Mouse (Mus musculus) heart, adult 9 months (tissue): Measurements from ENCODE around the gene Rassf8.

ENCODE experiments used
- DNase-seq, 2 experiments: peaks; one replicate each; pipeline ENCODE4 v3.0.0; 2022; ENCODE audit warnings: low spot score in 2 of 2

Rassf8 gene

GRCm38 (mm10) chr6:145776241-145776640, 29.7 kb downstream of the Rassf8 start:
- DNase-seq, result no peak

- DNase-seq, result no peak
Observed at GRCm38 (mm10) chr6:145779383-145779782, 32.8 kb downstream of the Rassf8 start.

GRCm38 (mm10) chr6:145780180-145780802, 33.7 kb downstream of the Rassf8 start:
- no peak for DNase-seq

GRCm38 (mm10) chr6:145781256-145781655, 34.7 kb downstream of the Rassf8 start:
- DNase-seq, result no peak

- no peak for DNase-seq
Observed at GRCm38 (mm10) chr6:145781966-145782365, 35.4 kb downstream of the Rassf8 start.

GRCm38 (mm10) chr6:145787311-145787710, 40.8 kb downstream of the Rassf8 start:
- DNase-seq, result no peak

- DNase-seq, result no peak
Observed at GRCm38 (mm10) chr6:145789738-145790137, 43.2 kb downstream of the Rassf8 start.

GRCm38 (mm10) chr6:145792373-145792772, 45.8 kb downstream of the Rassf8 start:
- no peak for DNase-seq

- DNase-seq, result peak; percentile 46 to 66
Observed at GRCm38 (mm10) chr6:145793109-145793593, 46.6 kb downstream of the Rassf8 start.

- DNase-seq, result no peak
Observed at GRCm38 (mm10) chr6:145794671-145795070, 48.1 kb downstream of the Rassf8 start.

GRCm38 (mm10) chr6:145796191-145797023, 49.9 kb downstream of the Rassf8 start:
- DNase-seq, result no peak

GRCm38 (mm10) chr6:145797692-145798091, 51.1 kb downstream of the Rassf8 start:
- no peak for DNase-seq

- no peak for DNase-seq
Observed at GRCm38 (mm10) chr6:145801796-145802488, 55.4 kb downstream of the Rassf8 start.

- DNase-seq, result no peak
Observed at GRCm38 (mm10) chr6:145802881-145803280, 56.3 kb downstream of the Rassf8 start.

GRCm38 (mm10) chr6:145804276-145804675, 57.7 kb downstream of the Rassf8 start:
- no peak for DNase-seq

GRCm38 (mm10) chr6:145806784-145807183, 60.2 kb downstream of the Rassf8 start:
- no peak for DNase-seq

GRCm38 (mm10) chr6:145807929-145808328, 61.4 kb downstream of the Rassf8 start:
- DNase-seq, result no peak

GRCm38 (mm10) chr6:145809566-145809965, 63.0 kb downstream of the Rassf8 start:
- no peak for DNase-seq

- no peak for DNase-seq
Observed at GRCm38 (mm10) chr6:145810015-145810414, 63.5 kb downstream of the Rassf8 start.

GRCm38 (mm10) chr6:145811174-145811573, 64.6 kb downstream of the Rassf8 start:
- DNase-seq, result no peak

- no peak for DNase-seq
Observed at GRCm38 (mm10) chr6:145815200-145815599, 68.7 kb downstream of the Rassf8 start.

- no peak for DNase-seq
Observed at GRCm38 (mm10) chr6:145819151-145819550, 72.6 kb downstream of the Rassf8 start.
